Comparison of ENCODE assay signal across 8 mouse cellular contexts in the genomic region with DNA sequence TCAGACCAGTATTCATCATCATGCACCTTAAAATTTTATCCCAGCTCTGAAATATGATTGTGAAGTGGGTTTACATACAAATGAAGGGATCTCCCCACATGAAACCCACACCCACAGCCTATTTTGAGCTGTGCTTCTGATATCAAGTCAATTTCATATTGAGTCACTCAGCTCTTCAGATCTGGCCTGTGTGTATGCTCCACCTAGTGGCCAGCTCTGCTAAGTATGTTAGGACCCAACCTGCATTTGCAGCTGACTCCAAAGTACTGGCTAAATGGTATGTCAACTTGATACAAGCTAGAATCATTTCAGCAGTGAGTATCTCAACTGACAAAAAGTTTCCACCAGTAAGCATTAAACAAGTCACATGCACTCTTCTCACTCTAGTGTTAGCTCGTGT.
A peak's percentile ranks its signal among the peaks of the same experiment; 100 is the strongest.
DNase-seq lines count a peak whose midpoint lies in the region; ATAC-seq lines count a peak whose summit lies in the region.

No protein-coding gene starts in this region.

- H3K9ac ChIP-seq in hindbrain, embryonic 15.5 days = no peak overlapping the region
- H3K9ac ChIP-seq in midbrain, embryonic 16.5 days (ENCODE audit: low read depth, low read length) = no peak overlapping the region

- WGBS in hindbrain, embryonic 15.5 days = 36% methylated on average over 1 of the region's 1 CpGs
- WGBS in midbrain, embryonic 16.5 days = 38% methylated on average over 1 of the region's 1 CpGs

- ATAC-seq in hindbrain, embryonic 15.5 days (ENCODE audit: low FRiP score, low read depth) = peak; percentile 59; the same call in 1 of the 2 replicates
- ATAC-seq in midbrain, embryonic 16.5 days = 0 out of 2 replicates have a peak, but pooled peaks have one; percentile 68
- no peak for ATAC-seq in megakaryocyte-erythroid progenitor cell, adult 5-6 weeks (replicated peaks; ENCODE audit: low FRiP score, low TSS enrichment, poor library complexity, severe bottlenecking)

- no peak overlapping the region for H3K4me3 ChIP-seq in hindbrain, embryonic 15.5 days
- no peak overlapping the region for H3K4me3 ChIP-seq in midbrain, embryonic 16.5 days (ENCODE audit: low read depth, low read length)

- H3K4me1 ChIP-seq in hindbrain, embryonic 15.5 days (replicated peaks) = no peaks in the 10 kb centered on the region
- H3K4me1 ChIP-seq in midbrain, embryonic 16.5 days (ENCODE audit: control insufficient read depth, insufficient read depth, low read length) = no peaks in the 10 kb centered on the region

- H3K36me3 ChIP-seq in hindbrain, embryonic 15.5 days = no peaks in the 10 kb centered on the region
- no peaks in the 10 kb centered on the region for H3K36me3 ChIP-seq in midbrain, embryonic 16.5 days (ENCODE audit: control insufficient read depth, insufficient read depth, low read length)

- H3K27ac ChIP-seq in hindbrain, embryonic 15.5 days (replicated peaks) = no peak overlapping the region
- no peak overlapping the region for H3K27ac ChIP-seq in midbrain, embryonic 16.5 days (ENCODE audit: low read length)

- DNase-seq in heart, postnatal 4 days = peak; percentile 23
- DNase-seq in heart, postnatal 36 days = no peak
- DNase-seq in ES-CJ7 (ENCODE audit: low read depth, low spot score) = peak; percentile 58
- peak; percentile 73 to 76 for DNase-seq in cerebellum, postnatal 10 days
- no peak for DNase-seq in heart, postnatal 25 days (ENCODE audit: low spot score)

- H3K4me2 ChIP-seq in hindbrain, embryonic 15.5 days = no peak overlapping the region
- no peak overlapping the region for H3K4me2 ChIP-seq in midbrain, embryonic 16.5 days (ENCODE audit: low read length)

- no peaks in the 10 kb centered on the region for H3K9me3 ChIP-seq in hindbrain, embryonic 15.5 days
- H3K9me3 ChIP-seq in midbrain, embryonic 16.5 days (replicated peaks; ENCODE audit: control insufficient read depth, low read length, poor library complexity, severe bottlenecking) = no peaks in the 10 kb centered on the region

- H3K27me3 ChIP-seq in hindbrain, embryonic 15.5 days = no peaks in the 10 kb centered on the region
- H3K27me3 ChIP-seq in midbrain, embryonic 16.5 days (ENCODE audit: control insufficient read depth, insufficient read depth, low read depth, low read length) = no peaks in the 10 kb centered on the region

- intact Hi-C loops in heart, postnatal 36 days (cut with DNase I) = no loop called here
- intact Hi-C loops in heart, postnatal 25 days (cut with DNase I) = no loop called here

Comparison
In these comparisons a context has a peak if more than half of its experiments do, and no peak if none do; other contexts are left out.
1. DNase-seq: peak in heart, postnatal 4 days (single experiment), ES-CJ7 (single experiment) and cerebellum, postnatal 10 days (2 of 2); none in heart, postnatal 36 days (0 of 2) and heart, postnatal 25 days (single experiment).